Mouse (Mus musculus): ENCODE results near the gene Wnk4.

GRCm38 (mm10) chr11:101221306-101221986, 38.9 kb upstream of the Wnk4 start:
- TF ChIP-seq CTCF (IDR thresholded peaks at IDR 0.05; ENCODE audit: low read depth) = no peak
- TF ChIP-seq EP300 (IDR thresholded peaks at IDR 0.05; ENCODE audit: low read depth) = no peak

Data from liver, postnatal 0 days (tissue).